Mouse (Mus musculus) urinary bladder, postnatal 4 days (tissue): Measurements from ENCODE around the gene Nop58.
"Not testable (repeated sequence)": the region's sequence is repeated elsewhere in the genome, so short reads cannot be mapped to it uniquely, and the experiment has no call there.

Source experiments
- DNase-seq, 2 experiments: peaks; one replicate each; pipeline ENCODE4 v3.0.0; 2021 to 2022; ENCODE audit warnings: low spot score in 2 of 2

Gene Nop58

DNA sequence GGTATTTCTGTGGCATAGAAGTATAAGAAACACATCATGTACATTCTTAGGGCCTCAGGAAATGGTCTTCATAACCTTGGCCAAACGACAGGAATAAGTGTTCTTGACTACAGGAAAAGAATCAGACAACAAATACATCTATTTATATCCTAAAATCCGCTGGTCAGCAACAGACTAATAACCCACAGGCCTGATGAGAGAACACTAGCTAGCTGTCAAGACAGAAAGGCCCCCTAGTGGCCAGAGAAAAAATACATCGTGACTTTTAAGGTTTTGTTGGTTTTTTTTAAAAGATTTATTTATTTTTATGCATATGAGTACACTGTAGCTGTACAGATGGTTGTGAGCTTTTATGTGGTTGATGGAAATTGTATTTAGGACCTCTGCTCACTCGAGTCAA is 35.1 kb downstream of the Nop58 start:
- no peak for DNase-seq

DNA sequence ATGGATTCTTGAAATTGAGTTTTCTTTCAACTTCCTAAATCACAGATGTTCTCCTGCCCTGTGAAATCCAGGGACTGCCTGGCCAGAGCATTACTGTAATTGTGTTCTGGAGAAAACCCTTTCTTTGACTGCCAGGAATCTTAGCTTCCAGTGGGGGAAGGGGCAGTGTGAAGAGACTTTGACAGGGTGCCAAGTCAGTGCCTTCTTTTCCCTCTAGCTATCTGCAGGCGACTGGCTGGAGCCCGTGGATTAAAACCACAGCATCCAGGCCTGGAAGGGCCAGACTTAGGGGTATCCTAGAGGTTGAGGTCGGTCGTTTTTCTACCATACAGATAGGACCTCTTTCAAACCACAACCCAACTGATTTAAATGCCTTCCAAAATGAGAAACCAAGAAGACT is 40.9 kb downstream of the Nop58 start:
- DNase-seq: no peak

DNA sequence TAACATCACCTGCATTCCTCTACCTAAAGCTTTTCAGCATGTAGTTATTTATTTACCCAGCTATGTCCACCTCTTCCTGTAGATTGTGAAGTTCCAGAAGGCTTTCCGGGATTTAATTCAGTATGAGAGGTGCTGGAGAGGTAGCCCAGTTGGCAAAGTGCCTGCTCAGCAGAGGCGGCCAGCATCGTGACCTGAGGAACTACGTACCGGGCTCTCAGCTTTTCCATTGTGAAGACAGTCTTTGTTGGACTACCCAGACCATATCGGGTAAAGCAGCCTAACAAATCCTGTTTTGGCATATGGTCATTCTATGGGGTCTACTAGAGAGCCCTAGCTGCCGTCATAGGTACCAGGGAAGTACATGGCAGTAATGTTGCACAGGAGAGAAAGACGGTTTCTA is 45.3 kb downstream of the Nop58 start:
- DNase-seq: no peak

DNA sequence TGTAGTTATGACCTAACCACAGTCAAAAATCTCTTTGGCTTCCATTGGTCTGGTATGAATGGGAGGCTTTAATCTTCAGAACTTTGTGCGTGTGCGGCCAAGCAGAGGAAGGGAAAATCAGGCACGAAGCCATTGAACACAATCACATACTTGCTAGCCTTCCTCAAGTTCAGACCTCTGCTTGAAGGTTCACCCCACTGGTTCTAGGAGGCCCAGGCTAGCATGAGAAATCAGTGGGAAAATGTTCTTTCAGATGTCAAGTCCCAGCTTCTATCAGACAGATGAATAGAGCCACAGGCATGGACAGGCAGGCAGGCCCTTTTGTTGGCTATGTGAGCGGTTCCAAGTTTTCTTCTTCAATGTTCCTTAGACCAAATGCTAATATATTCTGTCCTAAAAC is 46.0 kb downstream of the Nop58 start:
- no peak for DNase-seq

DNA sequence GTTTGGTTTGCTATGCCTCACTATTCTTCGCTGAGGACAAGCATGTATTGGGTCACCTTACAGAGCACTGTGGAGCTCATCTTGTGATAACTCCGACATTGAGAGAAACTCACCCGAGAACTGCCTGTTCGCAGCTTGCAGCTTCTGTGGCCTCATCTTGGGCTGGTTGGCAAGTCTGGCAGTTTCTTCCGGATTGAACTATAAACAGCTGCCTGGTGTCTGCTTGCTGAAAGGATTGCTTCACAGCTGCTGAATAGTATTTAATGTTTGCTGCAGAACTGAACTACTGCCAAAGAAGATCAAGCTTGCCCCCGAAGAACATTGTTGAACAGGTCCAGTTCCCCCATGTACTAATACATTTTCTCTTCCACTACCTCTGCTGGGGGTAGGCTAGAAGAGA is 49.3 kb downstream of the Nop58 start:
- no peak for DNase-seq

DNA sequence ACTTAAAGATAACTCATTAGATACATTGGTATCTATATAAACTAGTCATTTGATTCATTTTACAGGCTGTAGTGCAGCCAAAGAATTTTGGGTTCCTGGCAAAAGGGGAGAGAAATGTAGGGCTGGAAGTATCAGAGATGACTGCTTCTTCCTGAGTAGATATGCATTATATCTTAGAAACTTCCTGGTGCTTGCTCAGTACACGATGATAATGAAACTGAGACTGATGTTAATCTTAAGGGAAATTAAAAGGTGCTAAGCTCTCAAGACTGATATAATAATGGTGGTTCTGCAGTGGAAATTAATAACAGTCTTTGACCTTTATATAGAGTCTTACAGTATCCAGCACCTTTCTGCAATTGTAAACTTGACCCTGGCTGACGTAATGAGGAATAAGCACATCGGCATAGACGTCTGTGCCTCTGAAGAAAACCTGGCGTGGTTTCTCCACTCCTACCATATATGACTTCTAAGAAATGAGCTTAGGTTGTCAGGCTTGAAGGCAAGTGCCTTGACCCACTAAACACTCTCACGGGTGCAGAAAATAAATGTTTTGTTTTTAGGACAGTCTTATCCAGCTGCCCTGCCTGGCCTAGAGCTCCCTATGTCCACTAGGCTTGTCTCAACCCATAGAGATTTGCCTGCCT is 54.1 kb downstream of the Nop58 start:
- no peak for DNase-seq

DNA sequence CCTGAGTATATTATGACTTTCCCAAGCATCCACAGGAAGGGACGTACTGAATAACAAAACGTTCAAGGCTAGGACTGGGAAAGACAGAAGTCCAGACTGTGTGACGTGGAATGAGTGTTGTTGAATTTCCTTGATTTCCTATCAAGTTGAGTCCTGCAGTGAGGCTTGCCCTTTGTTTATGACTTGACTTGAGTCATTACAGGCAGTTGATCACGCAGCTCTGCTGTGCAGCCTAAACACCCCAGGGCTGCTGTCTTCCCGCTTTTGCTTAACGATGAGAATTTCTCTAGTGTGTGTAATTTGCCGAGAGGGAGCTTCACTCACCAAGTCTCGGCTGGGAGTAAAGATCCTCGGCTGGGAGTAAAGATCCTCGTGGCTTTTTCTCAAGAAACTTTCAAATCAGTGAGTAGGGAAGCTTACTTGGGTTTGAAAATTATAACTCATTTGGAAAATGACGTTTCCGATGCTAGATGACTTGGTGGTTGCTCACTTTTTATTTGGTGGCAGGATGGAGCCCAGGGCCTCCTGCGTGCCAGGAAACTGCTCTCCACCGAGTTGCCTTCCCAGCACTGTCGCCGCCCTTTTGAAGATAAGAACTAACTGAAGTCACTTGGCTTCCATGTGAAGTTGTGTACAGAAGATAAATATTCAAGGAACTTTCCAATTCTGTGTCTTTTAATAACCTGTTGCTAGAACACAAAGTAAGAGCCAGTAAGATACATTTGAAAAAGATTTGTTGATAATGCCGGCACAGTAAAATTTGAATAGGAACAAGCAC is 55.0 kb downstream of the Nop58 start:
- DNase-seq: no peak

DNA sequence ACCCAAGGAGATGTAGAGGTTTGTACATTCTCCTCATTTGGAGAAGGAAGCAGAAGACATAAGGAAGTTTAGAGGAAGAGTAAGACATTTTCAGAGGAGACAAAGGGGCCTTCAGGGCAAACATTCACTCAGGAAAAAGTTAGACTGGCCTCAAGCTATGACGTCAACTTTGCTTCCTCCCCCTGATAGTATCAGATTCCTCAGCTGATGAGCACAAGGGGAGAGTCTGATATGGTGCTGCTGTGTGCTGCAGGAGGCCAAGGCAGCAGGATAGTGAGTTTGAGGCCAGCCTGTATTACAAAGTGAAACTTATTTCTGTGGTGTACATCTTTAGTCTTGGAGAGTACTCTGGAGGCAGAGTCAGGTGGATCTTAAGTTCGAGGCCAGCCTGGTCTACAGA is 64.3 kb downstream of the Nop58 start:
- no peak for DNase-seq

DNA sequence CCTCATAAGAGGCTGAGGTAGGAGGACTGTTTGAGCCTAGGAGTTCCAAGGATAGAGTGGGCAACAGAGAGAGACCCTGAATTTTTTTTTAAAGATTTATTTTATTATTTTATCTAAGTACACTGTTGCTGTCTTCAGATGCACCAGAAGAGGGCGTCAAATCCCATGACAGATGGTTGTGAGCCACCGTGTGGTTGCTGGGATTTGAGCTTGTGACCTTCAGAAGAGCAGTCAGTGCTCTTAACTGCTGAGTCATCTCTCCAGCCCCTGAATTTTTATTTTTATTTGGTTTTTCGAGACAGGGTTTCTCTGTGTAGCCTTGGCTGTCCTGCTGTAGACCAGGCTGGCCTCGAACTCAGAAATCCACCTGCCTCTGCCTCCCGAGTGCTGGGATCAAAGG is 65.0 kb downstream of the Nop58 start:
- DNase-seq: not testable (repeated sequence)

DNA sequence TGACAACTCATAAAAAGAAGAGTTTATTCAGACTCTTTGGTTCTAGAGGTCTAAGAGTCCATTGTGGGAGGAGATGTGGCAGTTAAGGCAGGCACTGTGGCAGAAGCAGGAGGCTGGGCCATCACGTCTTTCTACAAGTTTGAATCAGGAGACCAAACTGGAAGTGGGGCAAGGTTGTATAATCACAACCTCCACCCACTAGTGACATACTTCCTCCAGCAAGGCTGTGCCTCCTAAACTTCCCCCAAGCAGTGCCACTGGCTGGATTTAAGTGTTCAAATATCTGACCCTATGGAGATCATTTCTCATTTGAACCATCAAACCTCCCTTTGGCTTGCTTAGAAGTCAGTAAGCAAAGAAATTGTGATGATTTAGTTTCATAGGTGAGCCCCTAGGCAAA is 70.5 kb downstream of the Nop58 start:
- no peak for DNase-seq

DNA sequence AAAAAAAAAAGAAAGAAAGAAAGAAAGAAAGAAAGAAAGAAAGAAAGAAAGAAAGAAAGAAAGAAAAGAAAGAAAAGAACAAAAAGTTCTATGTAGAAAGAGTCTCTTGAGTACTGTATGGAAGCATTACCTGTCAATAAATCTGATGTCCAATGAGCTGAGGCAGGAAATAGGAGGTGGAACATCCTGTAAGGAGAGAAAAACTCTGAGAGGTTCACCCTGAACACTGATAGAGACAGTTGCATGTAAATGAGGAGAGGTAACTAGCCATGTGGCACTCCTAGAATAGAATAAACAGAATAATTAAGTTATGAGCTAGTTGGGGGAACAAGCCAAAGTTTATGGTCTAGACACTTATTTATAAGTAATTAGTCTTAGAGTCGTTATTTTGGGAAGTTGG is 73.6 kb downstream of the Nop58 start:
- no peak for DNase-seq

DNA sequence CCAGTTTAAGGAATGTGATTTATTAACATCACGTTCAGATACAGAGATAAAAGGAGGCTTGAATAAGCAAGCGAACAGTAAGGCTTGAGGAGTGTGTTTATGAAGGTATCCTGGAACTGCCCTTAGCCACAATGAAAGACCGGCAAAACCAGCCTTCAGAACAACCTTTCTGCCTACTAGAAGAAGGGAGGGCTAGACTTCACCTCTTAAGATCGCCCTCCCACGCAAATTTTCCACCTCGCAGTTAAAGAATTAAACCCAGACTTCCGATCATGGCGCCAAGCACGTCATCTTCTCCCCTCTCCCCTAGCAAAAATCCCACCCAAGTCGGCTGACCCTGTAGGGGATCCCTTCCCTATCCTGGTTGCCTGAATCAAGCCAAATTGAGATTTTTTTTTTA is 77.4 kb downstream of the Nop58 start:
- peak in 1 of 2 experiments; percentile 21 for DNase-seq

DNA sequence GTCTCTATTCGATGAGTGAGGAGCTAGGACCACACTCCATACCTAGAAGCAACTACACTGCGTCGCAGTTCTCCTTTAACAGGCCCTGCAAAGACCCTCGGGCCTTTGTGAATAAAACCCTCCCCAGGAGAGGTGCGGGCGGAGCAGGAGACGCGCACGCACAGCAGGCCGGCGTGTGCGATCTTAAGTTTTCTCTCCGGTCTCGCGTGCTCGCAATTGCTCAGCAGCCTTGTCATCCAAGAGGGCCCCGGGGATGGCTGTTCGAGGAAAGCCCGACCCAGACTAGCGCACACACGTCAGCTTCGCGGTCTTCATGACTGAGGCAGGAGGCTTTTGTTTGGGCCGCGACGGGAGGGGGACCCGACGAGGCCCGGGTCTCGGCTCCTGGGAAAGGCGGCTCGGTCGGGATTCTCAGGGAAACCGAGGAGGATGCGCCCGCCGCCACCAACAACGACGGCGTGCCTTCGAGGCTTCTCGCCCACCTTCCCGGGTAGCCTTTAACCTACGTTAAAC is 77.9 kb downstream of the Nop58 start:
- peak; percentile 37 to 62 for DNase-seq

DNA sequence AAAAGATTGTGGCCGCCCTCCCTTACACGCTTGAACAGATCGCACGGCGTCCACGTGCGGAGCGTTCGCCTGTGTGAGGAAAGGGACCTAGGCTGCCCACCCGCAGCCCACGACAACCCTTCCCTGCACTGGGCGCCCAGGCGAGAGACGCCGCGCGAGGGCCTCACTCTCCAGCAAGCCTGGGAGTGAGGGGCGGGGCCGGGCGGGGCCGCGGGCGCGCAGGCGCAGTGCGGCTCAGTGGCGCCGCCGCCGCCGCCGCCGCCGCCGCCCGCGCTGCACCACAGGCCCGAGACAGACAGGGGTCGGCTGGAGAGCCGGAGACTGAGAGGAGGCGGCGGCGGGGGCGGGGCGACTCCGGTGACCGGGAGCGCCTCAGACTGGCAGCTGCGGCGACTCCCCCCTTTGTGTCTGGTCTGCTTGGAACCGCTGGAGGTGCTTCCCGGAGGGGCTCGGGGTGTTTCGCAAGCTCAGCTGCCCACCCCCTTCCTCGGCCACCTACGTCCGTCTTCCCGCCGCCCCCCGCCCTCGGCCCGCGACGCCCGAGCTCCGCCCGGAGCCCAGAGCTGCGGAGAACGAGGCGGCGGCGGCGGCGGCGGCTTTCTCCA is 78.5 kb downstream of the Nop58 start, which contains the start of gene Bmpr2:
TSS of gene Bmpr2 (plus strand) at position 237 of the 605 bp plus-strand sequence.
- peak; percentile 87 to 88 for DNase-seq

DNA sequence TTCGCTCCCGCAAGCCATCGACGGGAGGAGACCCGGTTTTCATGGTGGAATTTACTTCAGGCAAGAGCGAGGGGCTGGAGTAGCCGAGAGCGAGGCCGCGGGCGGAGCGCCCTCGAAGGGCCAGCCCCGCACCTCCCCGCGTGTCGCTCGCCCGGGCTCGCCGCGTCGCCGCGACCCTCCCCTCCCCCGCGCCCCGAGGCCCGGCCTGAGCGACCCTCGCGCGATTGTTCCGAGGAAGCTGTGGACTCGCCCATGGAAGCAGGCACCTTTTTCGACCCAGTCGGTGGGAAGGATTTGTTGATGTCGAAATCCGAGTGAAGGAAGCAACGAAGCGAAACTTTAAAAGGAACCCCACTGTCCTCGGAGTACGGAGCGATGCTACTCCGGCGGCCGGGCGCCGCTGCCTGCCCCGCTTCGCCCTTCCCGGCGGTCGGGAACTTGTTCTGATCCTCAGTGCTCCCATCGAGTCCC is 79.0 kb downstream of the Nop58 start:
- DNase-seq: peak in 1 of 2 experiments; percentile 64

DNA sequence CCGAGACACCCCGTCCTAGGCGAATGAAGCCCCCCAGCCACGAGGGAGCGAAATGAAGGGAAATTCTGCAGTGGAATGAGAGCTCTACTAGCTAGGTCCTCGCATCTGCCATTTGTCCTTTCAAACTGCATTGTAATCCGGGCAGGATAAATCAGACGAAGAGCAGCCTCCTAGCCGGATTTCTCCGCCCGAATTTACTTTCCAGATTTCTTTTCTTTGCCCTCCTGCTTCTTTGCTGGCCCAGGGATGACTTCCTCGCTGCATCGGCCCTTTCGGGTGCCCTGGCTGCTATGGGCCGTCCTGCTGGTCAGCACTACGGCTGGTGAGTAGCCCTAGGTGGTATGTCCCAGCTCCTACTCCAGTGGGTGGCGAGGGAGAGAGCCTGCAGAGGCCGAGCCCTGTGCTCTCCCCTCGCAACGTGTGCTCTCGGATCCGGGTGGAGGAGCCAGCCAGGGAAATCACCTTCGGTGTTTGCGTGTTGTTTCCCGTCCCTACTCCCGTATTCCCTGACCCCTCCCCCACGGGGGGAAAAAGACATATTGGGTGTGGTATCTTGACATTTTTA is 79.7 kb downstream of the Nop58 start:
- peak in 1 of 2 experiments; percentile 27 for DNase-seq

DNA sequence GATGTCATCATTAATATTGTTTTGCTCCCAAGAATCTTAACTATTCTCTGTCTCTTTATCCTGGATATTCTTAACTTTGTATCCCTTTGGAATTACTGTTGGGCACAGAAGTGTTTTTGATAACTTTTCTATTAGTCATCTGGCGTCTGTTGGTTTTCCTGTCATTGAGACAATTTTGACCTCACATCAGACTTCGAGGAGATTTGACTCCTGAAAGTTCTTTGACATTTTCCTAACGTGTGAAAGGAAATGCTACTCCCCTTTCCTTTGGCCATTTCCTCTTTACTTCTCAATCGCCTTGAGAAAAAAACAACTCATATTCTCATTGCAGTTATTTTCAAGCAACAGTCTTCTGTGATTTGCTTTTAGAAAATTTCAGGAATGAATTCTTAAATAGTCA is 80.5 kb downstream of the Nop58 start:
- DNase-seq: no peak

DNA sequence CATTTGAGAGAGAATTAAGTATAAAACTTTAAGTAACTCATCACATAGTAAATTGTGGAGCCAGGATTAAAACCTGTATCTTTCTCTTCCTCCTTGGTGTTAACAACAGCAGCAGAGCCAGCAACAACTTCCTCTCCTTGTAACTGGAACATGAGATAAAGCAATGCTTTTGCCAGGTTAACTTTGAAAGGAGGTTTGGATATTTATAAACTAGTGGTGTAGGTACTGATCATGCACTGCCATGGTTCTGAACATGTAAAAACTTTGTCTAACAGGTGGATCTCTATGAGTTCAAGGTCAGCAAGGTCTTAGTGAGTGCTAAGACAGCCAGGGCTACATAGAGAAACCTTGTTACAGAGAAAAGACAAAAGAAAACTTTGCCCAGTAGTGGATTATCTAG is 81.9 kb downstream of the Nop58 start:
- DNase-seq: no peak
